Comparison of ENCODE assay signal across 8 mouse cellular contexts in the genomic region with DNA sequence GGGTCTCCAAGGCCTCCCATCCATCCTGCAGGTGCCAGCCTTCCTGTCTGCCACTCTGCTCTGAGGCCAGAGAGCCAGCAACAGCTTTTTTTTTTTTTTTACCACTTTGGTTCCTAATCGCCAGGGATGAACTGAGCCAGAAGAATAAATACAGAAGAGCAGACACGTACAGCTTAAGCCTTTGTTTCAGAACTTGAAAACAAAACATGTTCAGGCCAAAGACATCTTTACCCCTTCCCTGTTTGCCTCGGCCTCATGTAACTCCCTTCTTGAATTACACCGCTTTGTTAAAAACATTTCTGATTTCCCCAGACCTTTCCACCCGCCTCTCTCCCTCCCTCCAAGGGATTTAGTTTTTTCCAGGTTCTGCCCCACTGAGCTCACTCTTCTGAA.
DNase-seq lines count a peak whose midpoint lies in the region; ATAC-seq lines count a peak whose summit lies in the region.

No protein-coding gene starts in this region.

- H3K4me3 ChIP-seq in heart, embryonic 10.5 days: peak overlapping the region; percentile 50; the same call in 1 of the 2 replicates
- peak overlapping the region; percentile 69 for H3K4me3 ChIP-seq in megakaryocyte, embryonic 14.5 days (replicated peaks)
- H3K4me3 ChIP-seq in intestine, embryonic 16.5 days (ENCODE audit: low read length): no peak overlapping the region
- no peak overlapping the region for H3K4me3 ChIP-seq in stomach, embryonic 16.5 days (replicated peaks; ENCODE audit: low read length)

- no peak overlapping the region for H3K4me2 ChIP-seq in intestine, embryonic 16.5 days (ENCODE audit: low read depth, low read length)
- H3K4me2 ChIP-seq in stomach, embryonic 16.5 days (ENCODE audit: low read depth, low read length): no peak overlapping the region

- intact Hi-C loops in left cerebral cortex, postnatal 4 days (cut with DNase I): no loop called here

- H3K4me1 ChIP-seq in heart, embryonic 10.5 days: peaks cover 33% of the 10 kb centered on the region
- peaks cover 78% of the 10 kb centered on the region for H3K4me1 ChIP-seq in megakaryocyte, embryonic 14.5 days
- peaks cover 34% of the 10 kb centered on the region for H3K4me1 ChIP-seq in intestine, embryonic 16.5 days (ENCODE audit: control insufficient read depth, insufficient read depth, low read length)
- peaks cover 33% of the 10 kb centered on the region for H3K4me1 ChIP-seq in stomach, embryonic 16.5 days (ENCODE audit: control insufficient read depth, insufficient read depth, low read length)

- H3K9me3 ChIP-seq in heart, embryonic 10.5 days: no peaks in the 10 kb centered on the region
- no peaks in the 10 kb centered on the region for H3K9me3 ChIP-seq in megakaryocyte, embryonic 14.5 days
- no peaks in the 10 kb centered on the region for H3K9me3 ChIP-seq in intestine, embryonic 16.5 days (ENCODE audit: control insufficient read depth, low read length)
- no peaks in the 10 kb centered on the region for H3K9me3 ChIP-seq in stomach, embryonic 16.5 days (replicated peaks; ENCODE audit: control insufficient read depth, low read length)

- 0 out of 2 replicates have a peak overlapping the region, but pooled peaks have one; percentile 16 for H3K27ac ChIP-seq in heart, embryonic 10.5 days
- H3K27ac ChIP-seq in intestine, embryonic 16.5 days (ENCODE audit: low read length): peak overlapping the region; percentile 85; the same call in 1 of the 2 replicates
- H3K27ac ChIP-seq in stomach, embryonic 16.5 days (ENCODE audit: low read length): peak overlapping the region; percentile 82

- no peak for ATAC-seq in megakaryocyte, adult 5-6 weeks (ENCODE audit: poor library complexity, severe bottlenecking)
- no peak for ATAC-seq in intestine, embryonic 16.5 days
- ATAC-seq in stomach, embryonic 16.5 days (ENCODE audit: insufficient read depth, low FRiP score): no peak

- no peak for DNase-seq in heart, embryonic 10.5 days (ENCODE audit: low spot score)
- no peak for DNase-seq in heart, adult 8-10 months (ENCODE audit: low spot score)
- DNase-seq in thymus, postnatal 0 days (ENCODE audit: low spot score): no peak
- no peak for DNase-seq in left cerebral cortex, postnatal 4 days

- H3K9ac ChIP-seq in intestine, embryonic 16.5 days (ENCODE audit: low read depth, low read length): 0 out of 2 replicates have a peak overlapping the region, but pooled peaks have one; percentile 59
- H3K9ac ChIP-seq in stomach, embryonic 16.5 days (ENCODE audit: low read length): no peak overlapping the region

- 56% methylated on average over 5 of the region's 5 CpGs for WGBS in heart, embryonic 10.5 days
- 76% methylated on average over 5 of the region's 5 CpGs for WGBS in intestine, embryonic 16.5 days
- WGBS in stomach, embryonic 16.5 days: 51% methylated on average over 5 of the region's 5 CpGs

- peaks cover 39% of the 10 kb centered on the region for H3K27me3 ChIP-seq in heart, embryonic 10.5 days (ENCODE audit: insufficient read depth, poor library complexity, severe bottlenecking)
- no peaks in the 10 kb centered on the region for H3K27me3 ChIP-seq in megakaryocyte, embryonic 14.5 days (replicated peaks)
- no peaks in the 10 kb centered on the region for H3K27me3 ChIP-seq in intestine, embryonic 16.5 days (replicated peaks; ENCODE audit: control insufficient read depth, insufficient read depth, low read length)
- no peaks in the 10 kb centered on the region for H3K27me3 ChIP-seq in stomach, embryonic 16.5 days (ENCODE audit: control insufficient read depth, insufficient read depth, low read length)

- H3K36me3 ChIP-seq in heart, embryonic 10.5 days: no peaks in the 10 kb centered on the region
- H3K36me3 ChIP-seq in megakaryocyte, embryonic 14.5 days (replicated peaks; ENCODE audit: low read length): peaks cover 50% of the 10 kb centered on the region
- H3K36me3 ChIP-seq in intestine, embryonic 16.5 days (ENCODE audit: control insufficient read depth, insufficient read depth, low read length): no peaks in the 10 kb centered on the region
- H3K36me3 ChIP-seq in stomach, embryonic 16.5 days (ENCODE audit: control insufficient read depth, insufficient read depth, low read length): no peaks in the 10 kb centered on the region

Comparison
In these comparisons a context has a peak if more than half of its experiments do, and no peak if none do; other contexts are left out.
1. H3K27ac ChIP-seq: peak in every context shown above with its lines; median percentile 85 in intestine, embryonic 16.5 days; 82 in stomach, embryonic 16.5 days; 16 in heart, embryonic 10.5 days.
2. H3K4me3 ChIP-seq: peak in heart, embryonic 10.5 days (single experiment) and megakaryocyte, embryonic 14.5 days (single experiment); none in intestine, embryonic 16.5 days (single experiment) and stomach, embryonic 16.5 days (single experiment).